Mouse (Mus musculus) neural tube, embryonic 14.5 days (tissue): ENCODE measurements around the gene Zfp78. TPM values are rescaled to one million over a fixed set of nuclear protein-coding genes. Genes with fewer than 3 reads are reported as not detected.
"Not testable (repeated sequence)": the region's sequence is repeated elsewhere in the genome, so short reads cannot be mapped to it uniquely, and the experiment has no call there.

ENCODE experiments used
- ATAC-seq: fragments of 200-750 bp; cut with Nextera tagmentation; 2 replicates; pipeline ENCODE4 v1.8.0; 2017; ENCODE audit warnings: low read depth, mild to moderate bottlenecking, moderate TSS enrichment, moderate library complexity
- H3K27ac ChIP-seq: fragments of 300-500 bp; sonication (generic); 2 replicates; pipeline ENCODE4 v1.5.1; 2014; ENCODE audit warnings: low read depth, mild to moderate bottlenecking, control low read depth, low read length, moderate library complexity, mixed read lengths
- H3K27me3 ChIP-seq: fragments of 300-500 bp; sonication (generic); 2 replicates; pipeline ENCODE4 v1.6.1; 2014; ENCODE audit warnings: low read length; ENCODE audit not compliant: control insufficient read depth, insufficient read depth
- H3K36me3 ChIP-seq: fragments of 300-500 bp; sonication (generic); 2 replicates; pipeline ENCODE4 v1.6.1; 2014; ENCODE audit warnings: low read length, mixed read lengths; ENCODE audit not compliant: control insufficient read depth, insufficient read depth
- H3K4me1 ChIP-seq: fragments of 300-500 bp; sonication (generic); 2 replicates; pipeline ENCODE4 v1.6.1; 2014; ENCODE audit warnings: low read length; ENCODE audit not compliant: control insufficient read depth, insufficient read depth
- H3K4me2 ChIP-seq: fragments of 300-500 bp; sonication (generic); 2 replicates; pipeline ENCODE4 v1.6.1; 2014; ENCODE audit warnings: mild to moderate bottlenecking, low read depth, low read length, control low read depth
- H3K4me3 ChIP-seq: fragments of 300-500 bp; sonication (generic); 2 replicates; pipeline ENCODE4 v1.5.1; 2014; ENCODE audit warnings: low read depth, low read length, control low read depth, mixed read lengths
- H3K9ac ChIP-seq: fragments of 300-500 bp; sonication (generic); replicated peaks from 2 replicates; pipeline ENCODE4 v1.6.1; 2014; ENCODE audit warnings: low read depth, mild to moderate bottlenecking, control low read depth, low read length, mixed read lengths
- H3K9me3 ChIP-seq: fragments of 300-500 bp; sonication (generic); 2 replicates; pipeline ENCODE4 v1.6.1; 2016; ENCODE audit warnings: low read length; ENCODE audit not compliant: control insufficient read depth
- WGBS: fragments of 180-500 bp; shearing (Covaris S2); extraction: QIAGEN DNeasy Blood & Tissue Kit; methylation state at CpG from one replicate; pipeline ENCODE4 v1.1.7; 2014; 5-methylcytosine and 5-hydroxymethylcytosine counted together
- polyA plus RNA-seq: library from polyadenylated mRNA; unstranded; fragments of >200 nt; fragmentation: Nextera tagmentation; extraction: Ambion mirVana; gene quantifications from 2 replicates; pipeline ENCODE4 v1.2.1, GENCODE M21; 2014

Zfp78 gene
- polyA plus RNA-seq, 1 experiment from 2014 or later, result 6.1 TPM

- H3K27me3 ChIP-seq, result no peaks in the 10 kb centered on the region
- no peak overlapping the region for H3K4me3 ChIP-seq
- H3K9ac ChIP-seq, result no peak overlapping the region
- peaks cover 8% of the 10 kb centered on the region; the same call in 1 of the 2 replicates for H3K4me1 ChIP-seq
- H3K27ac ChIP-seq, result no peak overlapping the region
- no peak for ATAC-seq
- no peaks in the 10 kb centered on the region for H3K9me3 ChIP-seq
- 12% methylated on average over 9 of the region's 9 CpGs for WGBS
- no peak overlapping the region for H3K4me2 ChIP-seq
- no peaks in the 10 kb centered on the region for H3K36me3 ChIP-seq
Observed at GRCm38 (mm10) chr7:6360477-6361060, 2.5 kb upstream of the Zfp78 start.

GRCm38 (mm10) chr7:6361756-6362155, 1.3 kb upstream of the Zfp78 start:
- Histone ChIP-seq H3K4me1 (peaks cover 8% of the 10 kb centered on the region; the same call in 1 of the 2 replicates), H3K4me3 (peak overlapping the region; percentile 47), H3K4me2 (peak overlapping the region; percentile 57), H3K27ac (peak overlapping the region; percentile 94), H3K27me3 (no peaks in the 10 kb centered on the region), H3K36me3 (no peaks in the 10 kb centered on the region), H3K9ac (peak overlapping the region; percentile 58), H3K9me3 (no peaks in the 10 kb centered on the region)
- ATAC-seq, result no peak
- 19% methylated on average over 7 of the region's 7 CpGs for WGBS

GRCm38 (mm10) chr7:6362268-6363046, 623 bp upstream of the Zfp78 start:
- H3K27ac ChIP-seq, result peak overlapping the region; percentile 94
- peak overlapping the region; percentile 47 for H3K4me3 ChIP-seq
- peak overlapping the region; percentile 57 for H3K4me2 ChIP-seq
- peak overlapping the region; percentile 58 for H3K9ac ChIP-seq
- ATAC-seq, result peak; percentile 93
- no peaks in the 10 kb centered on the region for H3K27me3 ChIP-seq
- H3K36me3 ChIP-seq, result no peaks in the 10 kb centered on the region
- WGBS, result under 1% methylated on average over 31 of the region's 38 CpGs
- peaks cover 8% of the 10 kb centered on the region; the same call in 1 of the 2 replicates for H3K4me1 ChIP-seq
- H3K9me3 ChIP-seq, result no peaks in the 10 kb centered on the region

- Histone ChIP-seq H3K4me2 (no peak overlapping the region), H3K27ac (no peak overlapping the region), H3K4me3 (no peak overlapping the region), H3K9ac (no peak overlapping the region), H3K9me3 (no peaks in the 10 kb centered on the region), H3K4me1 (peaks cover 8% of the 10 kb centered on the region; the same call in 1 of the 2 replicates), H3K27me3 (no peaks in the 10 kb centered on the region), H3K36me3 (no peaks in the 10 kb centered on the region)
- ATAC-seq, result no peak
- 79% methylated on average over 1 of the region's 1 CpGs for WGBS
Observed at GRCm38 (mm10) chr7:6364761-6365160, 1.7 kb downstream of the Zfp78 start.

- no peak overlapping the region for H3K4me2 ChIP-seq
- no peaks in the 10 kb centered on the region for H3K9me3 ChIP-seq
- no peaks in the 10 kb centered on the region for H3K27me3 ChIP-seq
- H3K9ac ChIP-seq, result no peak overlapping the region
- 94% methylated on average over 5 of the region's 5 CpGs for WGBS
- H3K4me3 ChIP-seq, result no peak overlapping the region
- no peak for ATAC-seq
- peaks cover 8% of the 10 kb centered on the region; the same call in 1 of the 2 replicates for H3K4me1 ChIP-seq
- H3K36me3 ChIP-seq, result no peaks in the 10 kb centered on the region
- H3K27ac ChIP-seq, result no peak overlapping the region
Observed at GRCm38 (mm10) chr7:6367185-6367584, 4.1 kb downstream of the Zfp78 start.

- 86% methylated on average over 5 of the region's 5 CpGs for WGBS
- H3K27me3 ChIP-seq, H3K4me1 ChIP-seq, H3K4me2 ChIP-seq, ATAC-seq, H3K9ac ChIP-seq, H3K9me3 ChIP-seq, H3K36me3 ChIP-seq, H3K27ac ChIP-seq, H3K4me3 ChIP-seq: not testable (repeated sequence)
Observed at GRCm38 (mm10) chr7:6368146-6368545, 5.1 kb downstream of the Zfp78 start.

- no peaks in the 10 kb centered on the region for H3K4me1 ChIP-seq
- H3K27me3 ChIP-seq, result no peaks in the 10 kb centered on the region
- H3K9me3 ChIP-seq, result no peaks in the 10 kb centered on the region
- no peaks in the 10 kb centered on the region for H3K36me3 ChIP-seq
- no peak for ATAC-seq
- H3K9ac ChIP-seq, result no peak overlapping the region
- 94% methylated on average over 3 of the region's 3 CpGs for WGBS
- H3K4me2 ChIP-seq, result no peak overlapping the region
- no peak overlapping the region for H3K27ac ChIP-seq
- no peak overlapping the region for H3K4me3 ChIP-seq
Observed at GRCm38 (mm10) chr7:6369460-6369859, 6.4 kb downstream of the Zfp78 start.

- Histone ChIP-seq H3K27ac (no peak overlapping the region), H3K36me3 (no peaks in the 10 kb centered on the region), H3K9me3 (no peaks in the 10 kb centered on the region), H3K9ac (no peak overlapping the region), H3K4me1 (no peaks in the 10 kb centered on the region), H3K4me2 (no peak overlapping the region), H3K27me3 (no peaks in the 10 kb centered on the region), H3K4me3 (no peak overlapping the region)
- no peak for ATAC-seq
- WGBS, result 91% methylated on average over 3 of the region's 3 CpGs
Observed at GRCm38 (mm10) chr7:6372993-6373392, 9.9 kb downstream of the Zfp78 start.

GRCm38 (mm10) chr7:6378441-6378840, 15.4 kb downstream of the Zfp78 start:
- Histone ChIP-seq H3K36me3 (no peaks in the 10 kb centered on the region), H3K9ac (no peak overlapping the region), H3K27ac (no peak overlapping the region), H3K9me3 (no peaks in the 10 kb centered on the region), H3K4me2 (no peak overlapping the region), H3K4me3 (no peak overlapping the region), H3K4me1 (no peaks in the 10 kb centered on the region; the same call in 1 of the 2 replicates), H3K27me3 (no peaks in the 10 kb centered on the region)
- WGBS, result 86% methylated on average over 8 of the region's 8 CpGs
- ATAC-seq, result no peak
